Mouse (Mus musculus): ENCODE measurements around the gene Spock1. TPM values are rescaled to one million over a fixed set of nuclear protein-coding genes. Genes with fewer than 3 reads are reported as not detected.

The Spock1 gene
- total and polyA plus RNA-seq, 2 experiments = not detected

DNA sequence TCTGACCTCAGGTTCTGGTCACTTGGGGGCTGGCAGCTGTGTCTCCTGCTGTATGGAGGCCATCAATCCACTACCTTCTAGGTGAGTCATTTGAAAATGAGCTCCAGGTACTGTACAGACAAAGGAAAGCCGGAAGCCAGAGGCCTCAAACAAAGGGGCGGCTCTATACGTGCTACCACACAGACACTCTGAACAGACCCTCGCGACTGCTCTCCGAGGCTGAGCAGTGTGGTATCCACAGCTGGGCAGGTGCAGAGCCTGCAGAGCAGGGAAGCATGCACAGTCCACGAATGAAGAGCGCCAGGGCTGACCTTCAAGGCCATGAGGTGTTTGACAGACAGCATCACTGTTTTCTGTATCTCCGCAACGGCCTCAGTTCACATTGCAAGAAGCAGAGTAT is 55.0 kb downstream of the Spock1 start:
- 79% methylated on average over 10 of the region's 10 CpGs for WGBS
- Histone ChIP-seq H3K27ac (replicated peaks; ENCODE audit: insufficient read depth, low read depth, low read length) (no peak overlapping the region), H3K36me3 (ENCODE audit: control insufficient read depth, insufficient read depth, low read length) (no peaks in the 10 kb centered on the region), H3K27me3 (ENCODE audit: control insufficient read depth, insufficient read depth, low read length) (no peaks in the 10 kb centered on the region), H3K9ac (ENCODE audit: low read depth, low read length) (no peak overlapping the region), H3K4me1 (ENCODE audit: control insufficient read depth, insufficient read depth, low read length) (no peaks in the 10 kb centered on the region), H3K4me3 (ENCODE audit: insufficient read depth, low read depth, low read length) (no peak overlapping the region), H3K79me2 (ENCODE audit: control insufficient read depth, insufficient read depth, low read length) (no peaks in the 10 kb centered on the region)
- TF ChIP-seq CTCF (IDR thresholded peaks at IDR 0.05; ENCODE audit: low read depth, low read length) (no peak), POLR2A (IDR thresholded peaks at IDR 0.05; ENCODE audit: extremely low read depth, insufficient read depth, low read length) (no peak)
- DNase-seq (ENCODE audit: extremely low read depth, low read depth, low spot score) = no peak

DNA sequence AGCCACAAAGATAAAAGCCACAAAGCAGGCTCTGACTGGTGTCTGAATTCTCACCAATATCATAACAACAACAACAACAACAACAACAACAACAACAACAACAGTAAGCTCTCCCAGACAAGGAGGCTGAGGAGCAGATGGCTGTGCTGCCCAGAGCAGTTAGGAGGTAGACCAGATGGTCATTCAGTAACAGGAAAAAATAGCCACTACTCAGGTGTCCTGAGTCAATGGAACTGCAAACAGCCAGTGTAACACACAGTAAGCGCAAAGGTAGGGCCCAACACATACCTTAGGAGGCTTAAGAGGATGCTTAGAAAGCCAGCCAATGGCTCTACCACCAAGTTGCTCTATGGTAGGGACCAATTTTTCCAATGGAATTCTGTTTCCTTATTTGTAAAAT is 59.2 kb downstream of the Spock1 start:
- Histone ChIP-seq H3K27me3 (ENCODE audit: control insufficient read depth, insufficient read depth, low read length) (no peaks in the 10 kb centered on the region), H3K79me2 (ENCODE audit: control insufficient read depth, insufficient read depth, low read length) (no peaks in the 10 kb centered on the region), H3K36me3 (ENCODE audit: control insufficient read depth, insufficient read depth, low read length) (no peaks in the 10 kb centered on the region), H3K4me3 (ENCODE audit: insufficient read depth, low read depth, low read length) (no peak overlapping the region), H3K4me1 (ENCODE audit: control insufficient read depth, insufficient read depth, low read length) (no peaks in the 10 kb centered on the region), H3K9ac (ENCODE audit: low read depth, low read length) (no peak overlapping the region), H3K27ac (replicated peaks; ENCODE audit: insufficient read depth, low read depth, low read length) (no peak overlapping the region)
- WGBS = 84% methylated on average over 1 of the region's 1 CpGs
- DNase-seq (ENCODE audit: extremely low read depth, low read depth, low spot score) = no peak
- no peak for TF ChIP-seq POLR2A (IDR thresholded peaks at IDR 0.05; ENCODE audit: extremely low read depth, insufficient read depth, low read length)
- no peak for TF ChIP-seq CTCF (IDR thresholded peaks at IDR 0.05; ENCODE audit: low read depth, low read length)

DNA sequence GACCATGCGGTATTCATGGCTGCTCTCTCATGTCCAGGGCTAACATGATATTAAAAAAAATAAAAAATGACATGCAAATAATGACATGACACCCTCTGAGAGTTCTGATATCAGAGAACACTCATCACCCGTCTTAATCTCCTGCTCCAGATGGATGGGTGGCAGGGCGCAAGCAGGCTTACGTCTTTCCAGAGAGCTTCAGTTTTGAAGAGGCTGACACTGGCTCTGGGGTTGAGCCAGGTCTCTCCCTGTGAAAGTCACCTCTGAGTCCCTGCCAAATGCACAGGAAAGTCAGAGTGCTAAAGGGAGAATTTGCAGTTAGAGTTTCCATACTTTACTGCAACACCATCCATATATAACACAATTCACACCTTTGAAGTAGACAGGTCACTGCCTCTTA is 61.0 kb downstream of the Spock1 start:
- Histone ChIP-seq H3K27me3 (ENCODE audit: control insufficient read depth, insufficient read depth, low read length) (no peaks in the 10 kb centered on the region), H3K4me3 (ENCODE audit: insufficient read depth, low read depth, low read length) (no peak overlapping the region), H3K79me2 (ENCODE audit: control insufficient read depth, insufficient read depth, low read length) (no peaks in the 10 kb centered on the region), H3K4me1 (ENCODE audit: control insufficient read depth, insufficient read depth, low read length) (no peaks in the 10 kb centered on the region), H3K36me3 (ENCODE audit: control insufficient read depth, insufficient read depth, low read length) (no peaks in the 10 kb centered on the region), H3K9ac (ENCODE audit: low read depth, low read length) (no peak overlapping the region), H3K27ac (replicated peaks; ENCODE audit: insufficient read depth, low read depth, low read length) (no peak overlapping the region)
- whole genome bisulfite sequencing = 90% methylated on average over 4 of the region's 4 CpGs
- no peak for DNase-seq (ENCODE audit: extremely low read depth, low read depth, low spot score)
- TF ChIP-seq CTCF (IDR thresholded peaks at IDR 0.05; ENCODE audit: low read depth, low read length) = no peak
- TF ChIP-seq POLR2A (IDR thresholded peaks at IDR 0.05; ENCODE audit: extremely low read depth, insufficient read depth, low read length) = no peak

DNA sequence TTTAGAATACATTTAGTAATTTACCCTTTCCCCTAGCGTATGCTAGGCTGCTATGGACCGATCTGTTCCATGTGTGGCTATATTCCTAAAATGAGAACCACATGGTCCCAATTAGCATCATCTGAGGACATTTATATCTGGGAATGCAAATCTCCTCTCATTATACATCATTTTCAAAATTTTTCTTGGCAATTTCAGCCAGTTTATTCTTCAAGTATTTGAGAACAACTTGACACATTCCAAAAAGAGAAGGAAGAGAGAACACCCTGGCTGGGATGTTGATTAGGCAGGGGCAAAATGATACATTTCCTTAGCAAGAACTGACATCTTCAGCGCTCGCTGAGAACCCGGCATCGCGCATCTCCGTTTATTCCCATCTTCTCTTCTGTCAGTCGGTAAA is 61.7 kb downstream of the Spock1 start:
- WGBS = 95% methylated on average over 9 of the region's 9 CpGs
- no peak for TF ChIP-seq POLR2A (IDR thresholded peaks at IDR 0.05; ENCODE audit: extremely low read depth, insufficient read depth, low read length)
- no peak for TF ChIP-seq CTCF (IDR thresholded peaks at IDR 0.05; ENCODE audit: low read depth, low read length)
- DNase-seq (ENCODE audit: extremely low read depth, low read depth, low spot score) = no peak

DNA sequence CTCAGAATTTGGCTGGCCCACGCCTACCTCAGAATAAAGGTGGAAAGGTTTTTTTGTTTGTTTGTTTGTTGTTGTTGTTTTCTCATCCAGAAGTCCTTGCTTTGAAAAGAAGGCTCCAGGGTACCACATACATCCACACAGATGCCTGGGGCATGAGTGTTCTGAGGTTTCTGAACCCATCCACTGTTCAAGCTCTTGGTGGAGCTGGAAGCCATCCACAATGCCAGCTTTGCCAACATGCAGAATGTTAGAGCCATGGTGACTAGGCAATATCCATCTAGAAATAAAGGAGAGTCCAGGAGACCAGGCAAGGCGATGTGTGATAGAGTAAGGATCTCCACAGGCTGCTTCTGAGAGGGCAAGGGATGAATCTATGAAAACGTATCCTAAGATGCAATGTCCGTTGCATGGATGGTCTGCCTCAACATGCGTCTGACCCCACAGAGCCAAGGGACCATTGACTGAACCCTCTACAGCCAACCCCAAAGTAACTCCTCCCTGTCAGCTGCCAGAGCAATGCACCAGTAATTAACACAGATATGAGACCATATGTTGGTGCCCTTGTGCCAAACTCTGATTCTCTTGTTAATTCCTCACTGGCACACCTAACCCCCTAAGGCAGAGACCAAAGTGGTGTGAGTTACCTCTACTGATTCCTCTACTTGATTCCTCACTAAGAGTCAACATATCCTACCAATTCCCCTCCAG is 66.8 kb downstream of the Spock1 start:
- TF ChIP-seq POLR2A (IDR thresholded peaks at IDR 0.05; ENCODE audit: extremely low read depth, insufficient read depth, low read length) (no peak), CTCF (IDR thresholded peaks at IDR 0.05; ENCODE audit: low read depth, low read length) (no peak)
- 89% methylated on average over 5 of the region's 5 CpGs for WGBS
- Histone ChIP-seq H3K36me3 (ENCODE audit: control insufficient read depth, insufficient read depth, low read length) (no peaks in the 10 kb centered on the region), H3K27me3 (ENCODE audit: control insufficient read depth, insufficient read depth, low read length) (no peaks in the 10 kb centered on the region), H3K79me2 (ENCODE audit: control insufficient read depth, insufficient read depth, low read length) (no peaks in the 10 kb centered on the region), H3K4me1 (ENCODE audit: control insufficient read depth, insufficient read depth, low read length) (no peaks in the 10 kb centered on the region), H3K9ac (ENCODE audit: low read depth, low read length) (no peak overlapping the region), H3K27ac (replicated peaks; ENCODE audit: insufficient read depth, low read depth, low read length) (no peak overlapping the region), H3K4me3 (ENCODE audit: insufficient read depth, low read depth, low read length) (no peak overlapping the region)
- DNase-seq (ENCODE audit: extremely low read depth, low read depth, low spot score) = no peak

More for the DNA sequence above, 61.7 kb downstream of the Spock1 start:
- no peak overlapping the region for H3K27ac ChIP-seq (replicated peaks; ENCODE audit: insufficient read depth, low read depth, low read length)
- no peaks in the 10 kb centered on the region for H3K36me3 ChIP-seq (ENCODE audit: control insufficient read depth, insufficient read depth, low read length)
- H3K4me1 ChIP-seq (ENCODE audit: control insufficient read depth, insufficient read depth, low read length) = no peaks in the 10 kb centered on the region
- H3K79me2 ChIP-seq (ENCODE audit: control insufficient read depth, insufficient read depth, low read length) = no peaks in the 10 kb centered on the region
- no peaks in the 10 kb centered on the region for H3K27me3 ChIP-seq (ENCODE audit: control insufficient read depth, insufficient read depth, low read length)
- no peak overlapping the region for H3K9ac ChIP-seq (ENCODE audit: low read depth, low read length)
- no peak overlapping the region for H3K4me3 ChIP-seq (ENCODE audit: insufficient read depth, low read depth, low read length)

DNA sequence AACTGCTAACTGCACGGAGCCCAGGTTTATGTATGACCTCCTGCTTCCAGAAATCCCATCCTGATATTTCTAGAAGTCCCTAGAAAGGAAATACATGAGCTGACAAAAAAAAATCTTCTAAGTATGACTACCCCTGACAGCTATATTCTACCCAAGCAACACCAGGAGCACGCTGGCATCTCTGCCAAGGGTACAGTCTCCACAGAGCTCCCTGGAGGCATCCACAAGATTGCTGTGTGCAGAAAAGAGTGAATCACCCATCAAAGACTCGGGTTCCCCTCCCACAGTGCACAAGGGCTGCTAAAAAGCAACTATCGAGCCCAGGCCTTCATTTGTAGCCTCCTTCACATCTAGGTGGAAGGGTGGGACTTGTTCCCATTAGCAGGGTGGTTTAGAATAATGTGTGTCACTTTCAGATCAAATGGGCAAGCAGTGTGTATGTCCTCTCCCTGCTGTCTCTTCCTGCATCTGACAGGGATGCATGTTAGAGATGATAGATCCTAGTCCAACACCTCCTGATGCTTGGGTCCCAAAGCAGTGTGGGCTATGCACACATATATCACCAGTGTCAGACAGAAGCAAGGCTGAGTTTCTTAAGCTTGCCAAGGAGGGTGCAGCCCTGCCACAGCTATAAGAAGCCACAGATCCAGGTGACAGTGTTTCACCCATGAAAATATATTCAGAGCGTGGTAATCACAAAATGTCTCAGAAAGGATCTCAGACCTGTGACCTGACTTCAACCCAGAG is 70.3 kb downstream of the Spock1 start:
- H3K4me1 ChIP-seq (ENCODE audit: control insufficient read depth, insufficient read depth, low read length) = no peaks in the 10 kb centered on the region
- no peaks in the 10 kb centered on the region for H3K36me3 ChIP-seq (ENCODE audit: control insufficient read depth, insufficient read depth, low read length)
- H3K27ac ChIP-seq (replicated peaks; ENCODE audit: insufficient read depth, low read depth, low read length) = no peak overlapping the region
- no peak for DNase-seq (ENCODE audit: extremely low read depth, low read depth, low spot score)
- H3K9ac ChIP-seq (ENCODE audit: low read depth, low read length) = no peak overlapping the region
- TF ChIP-seq POLR2A (IDR thresholded peaks at IDR 0.05; ENCODE audit: extremely low read depth, insufficient read depth, low read length) = no peak
- no peak for TF ChIP-seq CTCF (IDR thresholded peaks at IDR 0.05; ENCODE audit: low read depth, low read length)
- H3K27me3 ChIP-seq (ENCODE audit: control insufficient read depth, insufficient read depth, low read length) = no peaks in the 10 kb centered on the region
- 73% methylated on average over 5 of the region's 5 CpGs for WGBS
- no peak overlapping the region for H3K4me3 ChIP-seq (ENCODE audit: insufficient read depth, low read depth, low read length)
- H3K79me2 ChIP-seq (ENCODE audit: control insufficient read depth, insufficient read depth, low read length) = no peaks in the 10 kb centered on the region

Measured in liver, adult 2 months (tissue).